Mouse (Mus musculus) activated CD4-positive, CD25-positive, alpha-beta regulatory T cell (primary cell): ENCODE data around the gene A630095N17Rik. TPM values are rescaled to one million over a fixed set of nuclear protein-coding genes. Genes with fewer than 3 reads are reported as not detected.

Experiments
- polyA plus RNA-seq, 2 experiments: library from polyadenylated mRNA; unstranded; fragments of 100-300 nt; shearing (Covaris generic); gene quantifications; one replicate each; pipeline ENCODE4 v1.2.1; 2017

The A630095N17Rik gene
- polyA plus RNA-seq, result not detected

DNA sequence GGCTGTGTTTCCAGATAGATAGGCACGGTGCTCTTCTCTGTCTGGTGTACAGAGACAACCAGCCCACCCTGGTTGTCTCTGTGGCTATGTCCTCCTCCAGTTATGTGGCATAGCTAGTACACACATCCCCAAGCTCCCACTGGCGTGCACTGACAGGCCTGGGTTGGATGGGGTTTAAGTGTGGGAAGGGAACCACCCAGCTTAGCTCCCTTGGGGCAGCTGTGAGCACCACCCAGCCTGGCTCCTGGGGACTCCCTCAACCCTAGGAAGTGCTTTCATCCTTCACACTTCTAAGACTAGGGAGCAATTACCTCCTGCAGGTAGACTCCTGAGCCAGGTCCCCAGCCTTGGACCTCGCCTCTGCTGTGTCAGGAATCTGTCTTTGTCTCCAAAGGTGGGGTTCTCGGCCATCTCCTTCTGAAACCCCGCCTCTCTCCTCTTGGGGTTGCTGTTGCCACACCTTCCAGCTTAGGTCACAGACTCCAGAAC is at the start of gene A630095N17Rik:
Gene A630095N17Rik, minus strand, starts transcription at position 439 of the 489 bp plus-strand sequence.

DNA sequence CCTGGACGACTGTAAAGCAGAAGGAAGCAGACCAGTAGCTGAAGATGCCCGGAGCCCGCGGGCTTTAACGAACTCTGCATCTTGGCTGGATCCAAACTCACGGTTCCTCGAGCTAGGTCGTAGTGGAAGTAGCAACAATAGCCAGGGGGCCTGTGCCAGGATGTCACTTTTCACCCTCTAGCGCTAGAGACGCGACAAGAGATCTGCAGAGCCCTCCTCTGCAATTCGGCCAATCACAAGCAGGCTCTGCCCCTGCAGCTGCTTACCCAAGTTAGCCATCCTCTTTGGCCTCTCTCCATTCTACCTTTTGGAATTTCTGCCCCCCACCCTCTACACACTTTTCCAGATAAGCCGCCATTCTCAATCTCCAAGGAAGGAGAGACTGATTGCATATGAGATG is 46.3 kb upstream of the A630095N17Rik start, which contains the start of gene Resp18:
Gene Resp18, minus strand, starts transcription at position 188 of the 400 bp plus-strand sequence.

GRCm38 (mm10) chr1:75264091-75264880 is 32.4 kb upstream of the A630095N17Rik start, which contains the start of gene Ptprn:
Ptprn (minus strand) TSS chr1:75264502.

GRCm38 (mm10) chr1:75236117-75237050 is 4.5 kb upstream of the A630095N17Rik start, which contains the start of gene Dnajb2:
Dnajb2 (plus strand) TSS chr1:75236406.

GRCm38 (mm10) chr1:75219531-75219930 is 12.4 kb downstream of the A630095N17Rik start, which contains the start of gene Tuba4a:
Tuba4a (minus strand) TSS chr1:75219865.

GRCm38 (mm10) chr1:75210136-75211087 is 21.5 kb downstream of the A630095N17Rik start, which contains the start of the genes Glb1l and Stk16:
Glb1l (minus strand) TSS chr1:75210813.
Stk16 (plus strand) TSS chr1:75210838.

DNA sequence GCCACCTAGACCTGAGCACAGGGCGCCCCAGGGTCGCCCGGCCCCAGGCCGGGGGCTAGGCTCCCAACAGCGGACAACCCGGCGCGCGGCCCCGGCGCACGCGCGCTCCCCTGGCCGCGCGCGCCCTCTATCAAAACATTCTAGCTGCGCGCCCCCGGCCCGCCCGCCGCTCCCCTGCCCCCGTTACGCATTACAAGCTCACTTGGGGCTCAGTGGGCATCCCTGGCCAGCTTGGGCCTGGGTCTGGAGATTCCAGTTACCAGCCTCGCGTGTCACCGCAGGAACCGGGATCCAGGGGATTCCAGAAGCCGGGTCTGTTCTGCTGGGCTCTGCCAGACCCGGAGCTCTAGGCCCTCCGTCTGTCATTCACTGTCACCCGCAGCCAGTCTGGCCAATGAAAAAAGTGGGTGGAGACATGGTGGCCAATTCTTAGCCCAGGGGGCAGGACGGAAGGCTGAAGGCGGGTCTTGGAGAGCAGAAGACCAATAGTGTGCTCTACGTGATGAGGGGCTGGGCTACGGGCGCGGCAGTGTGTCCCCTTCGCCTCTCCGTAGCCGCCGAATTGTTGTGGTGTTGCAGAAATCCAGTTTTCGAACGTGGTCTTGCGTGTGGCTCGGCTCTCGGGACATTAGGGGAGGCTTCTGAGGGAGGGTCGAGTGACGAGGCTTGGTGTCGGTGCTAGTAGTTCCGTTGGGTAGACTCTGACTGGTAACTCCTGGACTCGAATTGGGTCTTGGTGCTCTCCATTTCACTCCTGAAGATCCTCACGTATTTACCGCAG is 40.1 kb downstream of the A630095N17Rik start, which contains the start of the genes Ankzf1 and Atg9a:
Gene Ankzf1, plus strand, starts transcription at position 530 of the 781 bp plus-strand sequence.
Gene Atg9a, minus strand, starts transcription at position 575 of the 781 bp plus-strand sequence.

GRCm38 (mm10) chr1:75180105-75180590 is 51.8 kb downstream of the A630095N17Rik start, which contains the start of gene Abcb6:
Abcb6 (minus strand) TSS chr1:75180392.

Other genes with a start within 250 kb of the A630095N17Rik start
- 1 to 10 TPM; 7.1 to 8.1 TPM for gene Nhej1, start 106.9 kb downstream of the A630095N17Rik start, polyA plus RNA-seq
- under 1 TPM; 0.43 to 0.50 TPM for gene Slc23a3, start 98.2 kb downstream of the A630095N17Rik start, polyA plus RNA-seq
- gene Cnppd1, start 89.4 kb downstream of the A630095N17Rik start, polyA plus RNA-seq, result 100 to 1,000 TPM; 145 to 164 TPM
- gene Retreg2, start 89.3 kb downstream of the A630095N17Rik start, polyA plus RNA-seq, result 100 to 1,000 TPM in 1 of 2 experiments, 10 to 100 TPM in 1; 80.2 to 109 TPM
- gene Zfand2b, start 63.5 kb downstream of the A630095N17Rik start, polyA plus RNA-seq, result 10 to 100 TPM; 69.6 to 84.5 TPM
- gene Abcb6, start 51.7 kb downstream of the A630095N17Rik start, polyA plus RNA-seq, result 1 to 10 TPM; 2.4 to 6.6 TPM
- 10 to 100 TPM; 25.2 to 30.8 TPM for gene Ankzf1, start 40.0 kb downstream of the A630095N17Rik start, polyA plus RNA-seq
- 10 to 100 TPM; 21.3 to 23.5 TPM for gene Atg9a, start 39.9 kb downstream of the A630095N17Rik start, polyA plus RNA-seq
- 10 to 100 TPM in 1 of 2 experiments, 1 to 10 TPM in 1; 8.6 to 14.6 TPM for gene Glb1l, start 21.3 kb downstream of the A630095N17Rik start, polyA plus RNA-seq
- 100 to 1,000 TPM in 1 of 2 experiments, 10 to 100 TPM in 1; 92.3 to 125 TPM for gene Stk16, start 21.3 kb downstream of the A630095N17Rik start, polyA plus RNA-seq
- 100 to 1,000 TPM; 213 to 315 TPM for gene Tuba4a, start 12.2 kb downstream of the A630095N17Rik start, polyA plus RNA-seq
- 10 to 100 TPM; 10.8 to 14.4 TPM for gene Dnajb2, start 4.3 kb upstream of the A630095N17Rik start, polyA plus RNA-seq
- under 1 TPM; 0.18 to 0.71 TPM for gene Ptprn, start 32.4 kb upstream of the A630095N17Rik start, polyA plus RNA-seq
- not detected for gene Resp18, start 46.3 kb upstream of the A630095N17Rik start, polyA plus RNA-seq
- 10 to 100 TPM; 71.2 TPM for gene Dnpep, start 85.9 kb upstream of the A630095N17Rik start, polyA plus RNA-seq
- gene Des, start 128.2 kb upstream of the A630095N17Rik start, polyA plus RNA-seq, result under 1 TPM in 1 of 2 experiments, not detected in 1; 0.16 TPM
- gene Speg, start 143.2 kb upstream of the A630095N17Rik start, polyA plus RNA-seq, result under 1 TPM; 0.29 to 0.54 TPM
- gene Gmppa, start 203.8 kb upstream of the A630095N17Rik start, polyA plus RNA-seq, result 10 to 100 TPM; 68.6 to 74.4 TPM
- gene Asic4, start 218.3 kb upstream of the A630095N17Rik start, polyA plus RNA-seq, result under 1 TPM in 1 of 2 experiments, not detected in 1; 0.07 TPM
- 10 to 100 TPM; 24.7 to 38.0 TPM for gene Chpf, start 247.2 kb upstream of the A630095N17Rik start, polyA plus RNA-seq
- 1 to 10 TPM in 1 of 2 experiments, under 1 TPM in 1; 0.98 to 2.0 TPM for gene Tmem198, start 247.4 kb upstream of the A630095N17Rik start, polyA plus RNA-seq